Mouse (Mus musculus): ENCODE data around the gene 1700013H16Rik. TPM values are rescaled to one million over a fixed set of nuclear protein-coding genes. Genes with fewer than 3 reads are reported as not detected.
A peak's percentile ranks its signal among the peaks of the same experiment; 100 is the strongest.
"Not testable (repeated sequence)": the region's sequence is repeated elsewhere in the genome, so short reads cannot be mapped to it uniquely, and the experiment has no call there.

The 1700013H16Rik gene
- not detected in 2 replicates for polyA plus RNA-seq (2012; rRNA removed)

DNA sequence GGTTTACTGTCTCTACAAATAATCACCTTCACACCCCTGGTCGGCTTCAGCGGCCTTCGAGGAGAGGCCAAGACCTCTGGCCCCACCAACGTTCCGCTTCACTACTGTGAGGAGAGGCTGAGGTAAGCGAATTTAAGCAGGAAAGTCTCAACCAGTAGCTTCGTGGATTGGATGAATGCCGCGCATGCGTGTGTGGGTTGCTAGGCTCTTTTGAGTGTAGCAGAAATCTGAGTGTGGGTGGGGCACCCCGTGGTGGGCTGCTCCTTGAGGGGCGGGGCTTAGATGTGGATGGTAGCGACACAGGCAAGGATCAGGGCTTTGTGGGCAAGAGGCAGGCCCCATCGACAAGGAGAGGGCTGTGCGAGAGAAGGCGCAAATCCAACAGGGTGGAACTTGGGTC, at the start of gene 1700013H16Rik:
Gene 1700013H16Rik, minus strand, starts transcription at position 96 of the 400 bp plus-strand sequence.
- TF ChIP-seq POLR2A (IDR thresholded peaks at IDR 0.05; ENCODE audit: borderline replicate concordance, extremely low read depth, insufficient read depth, insufficient read length, poor library complexity, severe bottlenecking), result no peak
- no peak for TF ChIP-seq CTCF (IDR thresholded peaks at IDR 0.05; ENCODE audit: borderline replicate concordance, extremely low read depth, insufficient read depth, insufficient read length)
- DNase-seq (ENCODE audit: low read depth), result no peak

DNA sequence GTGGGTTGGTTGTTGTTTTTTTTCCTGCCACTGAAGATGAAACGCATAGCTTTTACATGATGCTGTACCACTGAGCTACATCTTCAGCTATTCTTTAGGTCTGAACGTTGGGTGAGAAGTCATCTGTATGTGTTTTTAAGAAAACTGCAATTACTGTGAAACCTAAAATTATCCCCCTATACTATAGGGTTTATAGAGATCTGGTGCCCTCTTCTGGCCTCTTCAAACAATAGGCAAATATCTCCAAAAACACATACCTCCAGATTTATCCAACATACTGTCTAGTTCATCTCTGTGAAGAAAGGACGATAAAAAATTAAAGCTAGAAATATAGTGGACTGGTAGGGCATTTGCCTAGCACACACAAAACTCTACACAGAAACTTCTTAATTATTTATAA, 41.4 kb upstream of the 1700013H16Rik start:
- peak; percentile 30 for DNase-seq (ENCODE audit: low read depth)
- no peak for TF ChIP-seq CTCF (IDR thresholded peaks at IDR 0.05; ENCODE audit: borderline replicate concordance, extremely low read depth, insufficient read depth, insufficient read length)
- no peak for TF ChIP-seq POLR2A (IDR thresholded peaks at IDR 0.05; ENCODE audit: borderline replicate concordance, extremely low read depth, insufficient read depth, insufficient read length, poor library complexity, severe bottlenecking)

DNA sequence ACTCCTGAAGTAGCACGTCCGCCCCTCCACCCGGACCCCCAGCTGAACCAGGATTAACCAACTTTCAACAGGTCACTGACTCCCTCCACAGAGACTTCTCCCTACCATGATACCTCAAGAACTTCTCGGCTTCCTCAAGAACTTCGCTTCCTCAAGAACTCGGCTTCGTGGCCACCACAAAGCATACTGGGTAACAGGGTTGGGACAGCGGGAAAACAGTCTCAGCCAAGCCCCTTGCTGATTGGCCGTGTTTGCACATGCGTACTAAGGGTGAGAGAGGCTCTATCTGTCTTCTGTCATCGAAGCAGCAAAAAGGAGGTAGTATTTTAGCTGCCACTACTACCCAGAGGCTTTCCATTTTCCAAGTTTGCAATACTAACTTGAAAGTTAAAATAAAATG, 39.9 kb upstream of the 1700013H16Rik start, which contains the start of gene Xlr:
Gene Xlr, minus strand, starts transcription at position 188 of the 400 bp plus-strand sequence.
- not testable (repeated sequence) for DNase-seq (ENCODE audit: low read depth)

DNA sequence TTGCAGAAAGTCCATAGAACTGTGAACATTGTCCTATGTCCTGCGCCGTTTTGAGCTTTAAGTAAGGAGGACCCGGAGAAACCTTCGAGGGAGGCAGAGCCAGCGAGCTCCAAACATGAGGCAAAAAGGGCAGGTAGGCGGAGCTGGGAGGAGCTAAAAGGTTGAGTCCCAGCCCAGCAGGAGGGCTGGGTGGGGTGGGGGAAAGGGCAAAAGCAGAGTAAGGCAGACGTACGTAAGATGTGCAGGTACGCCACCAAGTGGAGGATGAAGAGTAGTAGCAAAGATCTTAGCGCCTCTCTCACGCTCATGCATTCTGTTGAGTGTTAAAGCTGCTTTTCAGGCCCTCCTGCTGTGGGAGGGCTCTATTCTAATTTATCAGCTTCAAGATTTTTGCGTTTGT, 18.6 kb upstream of the 1700013H16Rik start, which contains the start of gene Zfp36l3:
Gene Zfp36l3, minus strand, starts transcription at position 119 of the 400 bp plus-strand sequence.
- no peak for TF ChIP-seq POLR2A (IDR thresholded peaks at IDR 0.05; ENCODE audit: borderline replicate concordance, extremely low read depth, insufficient read depth, insufficient read length, poor library complexity, severe bottlenecking)
- no peak for TF ChIP-seq CTCF (IDR thresholded peaks at IDR 0.05; ENCODE audit: borderline replicate concordance, extremely low read depth, insufficient read depth, insufficient read length)
- DNase-seq (ENCODE audit: low read depth), result no peak

DNA sequence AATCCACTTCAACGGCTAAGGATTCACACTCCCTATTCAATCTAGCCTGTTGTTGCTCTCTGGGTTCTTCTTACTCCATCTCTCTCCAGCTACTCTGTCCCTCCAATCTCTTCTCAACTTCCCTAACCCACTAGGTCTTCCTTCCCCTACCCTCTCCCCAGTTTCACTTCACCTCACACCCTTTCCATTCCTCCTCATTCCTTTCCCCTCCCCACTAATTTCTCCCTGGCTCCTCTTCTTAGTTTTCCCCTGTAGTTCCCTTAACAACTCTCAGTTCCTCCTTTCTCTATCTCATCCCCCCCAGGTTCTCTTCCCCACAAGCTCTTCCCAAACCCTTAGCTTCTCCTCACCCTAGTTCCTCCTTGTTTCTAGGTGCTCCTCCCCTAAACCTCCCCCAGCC, 4.8 kb downstream of the 1700013H16Rik start:
- TF ChIP-seq CTCF (IDR thresholded peaks at IDR 0.05; ENCODE audit: borderline replicate concordance, extremely low read depth, insufficient read depth, insufficient read length) (no peak), POLR2A (IDR thresholded peaks at IDR 0.05; ENCODE audit: borderline replicate concordance, extremely low read depth, insufficient read depth, insufficient read length, poor library complexity, severe bottlenecking) (no peak)
- no peak for DNase-seq (ENCODE audit: low read depth)

DNA sequence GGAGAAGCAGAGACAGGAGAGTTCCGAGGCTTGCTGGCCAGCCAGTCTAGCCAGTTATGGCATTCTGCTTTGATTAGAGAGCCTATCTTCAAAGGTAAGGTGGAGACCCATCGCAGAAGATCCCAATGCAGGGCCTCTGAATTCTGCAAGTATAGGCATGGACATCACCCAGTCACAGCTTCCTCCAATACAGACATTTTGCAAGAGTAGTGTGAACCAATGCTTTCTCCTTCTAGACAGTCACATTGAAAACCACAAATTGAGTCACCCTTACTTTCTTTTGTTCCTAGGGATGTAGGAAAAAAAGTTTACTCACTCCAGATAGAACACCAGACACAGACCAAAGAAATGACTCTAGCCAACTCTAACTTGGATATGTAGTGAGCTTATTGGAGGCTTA, 28.7 kb downstream of the 1700013H16Rik start:
- no peak for DNase-seq (ENCODE audit: low read depth)
- TF ChIP-seq POLR2A (IDR thresholded peaks at IDR 0.05; ENCODE audit: borderline replicate concordance, extremely low read depth, insufficient read depth, insufficient read length, poor library complexity, severe bottlenecking) (no peak), CTCF (IDR thresholded peaks at IDR 0.05; ENCODE audit: borderline replicate concordance, extremely low read depth, insufficient read depth, insufficient read length) (no peak)

DNA sequence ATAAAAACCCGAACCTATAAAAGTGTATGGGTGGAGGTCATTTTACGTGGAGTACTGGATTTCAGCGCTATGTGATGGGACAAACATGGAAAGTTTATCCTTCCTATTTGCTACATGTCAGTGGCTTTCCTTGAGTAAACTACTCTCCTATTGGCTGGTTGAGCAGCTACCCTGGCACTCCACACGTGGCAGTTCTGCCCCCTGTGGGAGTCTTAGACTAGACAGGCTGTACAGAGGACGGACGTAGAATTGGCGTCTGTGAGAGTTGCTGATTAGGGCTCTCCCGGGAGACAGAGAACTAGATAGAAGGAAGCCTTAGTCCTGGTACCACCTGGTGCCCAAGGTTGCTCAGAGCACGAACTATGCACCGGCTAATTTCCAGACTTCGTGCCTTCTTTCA, 33.0 kb downstream of the 1700013H16Rik start, which contains the start of gene 4930502E18Rik:
Gene 4930502E18Rik, plus strand, starts transcription at position 231 of the 400 bp plus-strand sequence.
- no peak for TF ChIP-seq CTCF (IDR thresholded peaks at IDR 0.05; ENCODE audit: borderline replicate concordance, extremely low read depth, insufficient read depth, insufficient read length)
- no peak for TF ChIP-seq POLR2A (IDR thresholded peaks at IDR 0.05; ENCODE audit: borderline replicate concordance, extremely low read depth, insufficient read depth, insufficient read length, poor library complexity, severe bottlenecking)
- DNase-seq (ENCODE audit: low read depth), result no peak

DNA sequence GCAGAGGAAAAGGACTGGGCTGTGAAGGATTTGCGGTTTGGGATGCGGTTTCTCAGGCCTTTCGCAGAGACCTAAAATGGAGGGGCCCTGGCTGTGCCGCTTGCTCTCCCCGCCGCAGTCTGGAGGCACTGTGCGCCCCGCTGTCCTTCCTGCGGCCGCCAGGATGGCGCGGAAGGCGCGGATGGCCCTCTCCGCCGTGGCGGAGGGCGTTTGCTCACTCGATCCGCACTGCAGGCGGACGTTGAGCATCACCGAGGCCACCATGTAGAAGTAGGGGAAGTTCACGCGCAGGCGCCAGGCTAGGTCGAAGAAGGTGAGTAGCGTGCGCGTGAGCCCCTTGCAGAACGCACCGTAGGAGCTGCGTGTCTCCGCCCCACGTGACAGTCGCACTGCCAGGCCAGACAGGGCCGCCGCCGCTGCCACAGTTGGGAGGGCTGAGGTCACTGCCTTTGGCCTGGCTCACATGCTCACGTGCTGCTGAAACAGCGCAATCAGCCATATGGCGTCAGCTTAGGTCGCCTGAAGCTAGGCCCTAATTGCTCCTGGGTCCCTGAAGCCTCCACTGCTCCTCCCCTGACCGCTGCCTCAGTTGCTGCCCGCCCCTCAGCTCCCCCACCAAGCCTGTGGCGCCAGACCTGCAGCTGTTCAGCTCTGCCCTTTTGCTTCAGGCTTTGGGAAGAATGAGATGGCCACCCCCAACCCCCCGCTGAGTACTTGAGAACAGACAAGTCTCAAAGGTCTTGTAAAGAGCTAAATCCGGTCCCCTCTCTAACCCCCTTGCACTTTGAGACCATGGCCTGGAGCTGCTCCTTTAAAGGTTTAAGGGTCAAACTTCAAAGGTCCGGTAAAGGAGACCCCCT, 41.1 kb downstream of the 1700013H16Rik start:
- DNase-seq (ENCODE audit: low read depth), result peak; percentile 73
- no peak for TF ChIP-seq POLR2A (IDR thresholded peaks at IDR 0.05; ENCODE audit: borderline replicate concordance, extremely low read depth, insufficient read depth, insufficient read length, poor library complexity, severe bottlenecking)

DNA sequence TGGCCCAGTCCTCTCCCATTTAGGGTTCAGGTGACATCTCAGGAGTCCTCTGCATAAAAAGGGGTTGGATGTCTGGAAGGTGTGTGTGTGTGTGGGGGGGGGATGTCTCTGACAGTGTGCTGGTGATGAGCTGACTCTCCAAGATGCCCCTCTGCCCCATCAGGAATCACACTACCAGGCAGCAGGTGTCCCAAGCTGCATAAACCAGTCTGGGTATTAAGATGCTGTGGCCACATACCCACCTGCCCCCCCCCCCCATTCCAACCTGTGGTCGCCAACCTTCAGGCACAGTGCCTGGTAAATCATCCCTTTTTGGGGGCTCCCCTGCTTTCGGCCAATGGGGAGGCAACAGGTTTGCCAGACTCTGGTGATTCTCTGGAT, 41.7 kb downstream of the 1700013H16Rik start:
- TF ChIP-seq POLR2A (IDR thresholded peaks at IDR 0.05; ENCODE audit: borderline replicate concordance, extremely low read depth, insufficient read depth, insufficient read length, poor library complexity, severe bottlenecking) (no peak), CTCF (IDR thresholded peaks at IDR 0.05; ENCODE audit: borderline replicate concordance, extremely low read depth, insufficient read depth, insufficient read length) (no peak)
- DNase-seq (ENCODE audit: low read depth), result no peak

DNA sequence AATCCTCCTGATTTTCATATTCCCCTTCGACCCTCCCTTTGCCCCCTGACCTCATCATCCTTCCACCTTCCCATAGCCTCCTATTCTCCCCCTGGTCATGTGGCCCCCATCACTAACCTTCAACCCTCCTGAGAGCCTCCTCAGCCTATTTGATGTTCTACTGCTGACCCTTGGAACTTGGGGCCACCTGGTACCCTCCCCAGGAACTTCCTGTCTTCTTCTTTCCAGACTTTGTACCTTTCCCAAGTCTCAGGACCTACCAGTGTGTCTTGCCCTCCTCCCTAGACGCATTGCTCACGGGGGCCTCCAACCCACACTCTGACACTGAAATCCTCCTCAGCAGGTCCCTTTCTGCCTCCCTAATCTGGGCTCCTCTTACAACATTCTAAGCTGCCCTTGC, 55.0 kb downstream of the 1700013H16Rik start:
- DNase-seq (ENCODE audit: low read depth), result no peak
- TF ChIP-seq CTCF (IDR thresholded peaks at IDR 0.05; ENCODE audit: borderline replicate concordance, extremely low read depth, insufficient read depth, insufficient read length) (no peak), POLR2A (IDR thresholded peaks at IDR 0.05; ENCODE audit: borderline replicate concordance, extremely low read depth, insufficient read depth, insufficient read length, poor library complexity, severe bottlenecking) (no peak)

DNA sequence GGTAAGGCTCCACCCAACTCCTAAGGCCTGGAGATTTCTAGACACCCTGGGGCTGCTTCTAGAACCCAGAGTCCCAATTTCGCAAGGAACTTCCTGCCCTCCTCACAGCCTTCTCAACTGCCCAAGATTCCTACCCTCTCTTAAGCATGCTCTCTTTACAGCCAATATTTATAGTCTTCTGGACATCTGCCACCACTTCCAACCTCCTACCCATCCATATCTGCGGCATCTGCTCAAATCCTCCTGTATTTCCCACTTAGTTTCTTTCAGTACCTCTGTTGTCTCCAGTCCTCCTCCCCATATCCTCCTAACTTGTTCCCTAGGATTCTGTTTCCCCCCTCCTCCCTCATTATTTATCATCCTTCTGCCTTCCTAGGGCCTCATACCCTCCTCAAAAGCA, 58.4 kb downstream of the 1700013H16Rik start:
- no peak for TF ChIP-seq POLR2A (IDR thresholded peaks at IDR 0.05; ENCODE audit: borderline replicate concordance, extremely low read depth, insufficient read depth, insufficient read length, poor library complexity, severe bottlenecking)
- TF ChIP-seq CTCF (IDR thresholded peaks at IDR 0.05; ENCODE audit: borderline replicate concordance, extremely low read depth, insufficient read depth, insufficient read length), result no peak
- no peak for DNase-seq (ENCODE audit: low read depth)

Data from brain, embryonic 14.5 days (tissue).